Mouse (Mus musculus) cerebellum, adult 9-10 months (tissue): ENCODE measurements around the gene Gm21117.
"Not testable (repeated sequence)": the region's sequence is repeated elsewhere in the genome, so short reads cannot be mapped to it uniquely, and the experiment has no call there.

ENCODE experiments used
- DNase-seq: peaks from one replicate; pipeline ENCODE4 v3.0.0; 2022

The Gm21117 gene

DNA sequence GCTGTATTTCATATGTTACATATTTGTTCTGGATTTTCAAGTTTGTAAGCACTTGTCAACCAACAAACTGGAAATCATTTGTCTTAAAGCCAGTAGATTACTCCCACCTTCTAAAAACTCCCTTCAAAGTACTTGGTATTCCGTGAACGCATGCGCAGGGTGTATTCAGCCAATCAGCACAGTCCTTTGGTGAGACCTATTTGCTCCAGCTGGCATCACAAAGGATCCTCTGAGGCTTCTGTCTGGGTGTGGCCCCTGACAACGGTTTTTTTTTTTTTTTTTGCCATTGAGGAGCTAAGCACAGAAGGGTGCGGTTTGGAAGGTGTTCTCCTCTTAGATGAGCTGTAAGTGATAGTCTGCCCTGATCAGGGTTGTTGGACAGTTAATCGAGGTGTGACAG is at the start of gene Gm21117:
Gene Gm21117 (plus strand): TSS at position 301 of the 400 bp plus-strand sequence.
- not testable (repeated sequence) for DNase-seq
